Mouse (Mus musculus) small intestine, adult 2 months (tissue): ENCODE measurements at regions not wholly inside any gene's neighbourhood (a gene's known extent, or its start where the extent isn't known, plus 50 kb on each side); places are given as distances from the start of the nearest gene placed in this dataset.

ENCODE experiments used
- H3K27ac ChIP-seq: fragments of 200-500 bp; 2 replicates; pipeline ENCODE4 v1.5.1; 2012; ENCODE audit warnings: low read depth, low read length, control low read depth, inconsistent platforms; ENCODE audit not compliant: insufficient read depth
- H3K27me3 ChIP-seq: fragments of 200-500 bp; 2 replicates; pipeline ENCODE4 v1.6.1; 2012; ENCODE audit warnings: mild to moderate bottlenecking, moderate library complexity, low read length, inconsistent platforms; ENCODE audit not compliant: control insufficient read depth, insufficient read depth
- H3K36me3 ChIP-seq: fragments of 200-500 bp; 2 replicates; pipeline ENCODE4 v1.6.1; 2012; ENCODE audit warnings: mild to moderate bottlenecking, low read length, control low read depth, inconsistent platforms; ENCODE audit not compliant: control insufficient read depth, insufficient read depth
- H3K4me1 ChIP-seq: fragments of 200-500 bp; 2 replicates; pipeline ENCODE4 v1.6.1; 2012; ENCODE audit warnings: low read length, inconsistent platforms, mixed read lengths; ENCODE audit not compliant: control insufficient read depth, insufficient read depth, insufficient read length
- H3K4me3 ChIP-seq: fragments of 200-500 bp; 2 replicates; pipeline ENCODE4 v1.5.1; 2012; ENCODE audit warnings: low read depth, mild to moderate bottlenecking, control low read depth, inconsistent platforms, low read length, moderate library complexity
- CTCF ChIP-seq: fragments of 200-500 bp; IDR thresholded peaks from 2 replicates; pipeline ENCODE4 v1.5.1; 2012; ENCODE audit warnings: low read depth, mild to moderate bottlenecking, control low read depth, inconsistent platforms, low read length, moderate library complexity, mixed read lengths; ENCODE audit not compliant: insufficient replicate concordance, insufficient read length; ENCODE audit errors: extremely low read depth
- POLR2A ChIP-seq: fragments of 200-500 bp; IDR thresholded peaks from 2 replicates; pipeline ENCODE4 v1.6.1; 2012; ENCODE audit warnings: low read depth, mild to moderate bottlenecking, control low read depth, inconsistent platforms, low read length, moderate library complexity
- WGBS: fragments of 180-500 bp; shearing (Covaris S2); methylation state at CpG from one replicate; pipeline ENCODE4 v1.1.7; 2018; 5-methylcytosine and 5-hydroxymethylcytosine counted together

GRCm38 (mm10) chr1:81717091-81717490 is 515.8 kb upstream of the Gm9747 start:
- 84% methylated on average over 6 of the region's 6 CpGs for WGBS
- Histone ChIP-seq H3K4me1 (no peaks in the 10 kb centered on the region), H3K4me3 (no peak overlapping the region), H3K27me3 (no peaks in the 10 kb centered on the region), H3K27ac (no peak overlapping the region), H3K36me3 (no peaks in the 10 kb centered on the region)
- TF ChIP-seq CTCF: no peak
- no peak for TF ChIP-seq POLR2A

- H3K4me1 ChIP-seq: no peaks in the 10 kb centered on the region
- H3K36me3 ChIP-seq: no peaks in the 10 kb centered on the region
- H3K4me3 ChIP-seq: no peak overlapping the region
- TF ChIP-seq POLR2A (no peak), CTCF (no peak)
- H3K27me3 ChIP-seq: no peaks in the 10 kb centered on the region
- no peak overlapping the region for H3K27ac ChIP-seq
Observed at GRCm38 (mm10) chr1:81718233-81718632, 514.7 kb upstream of the Gm9747 start.

GRCm38 (mm10) chr1:81724859-81725258 is 508.1 kb upstream of the Gm9747 start:
- H3K4me3 ChIP-seq: no peak overlapping the region
- no peaks in the 10 kb centered on the region for H3K36me3 ChIP-seq
- WGBS: 72% methylated on average over 2 of the region's 2 CpGs
- no peaks in the 10 kb centered on the region for H3K4me1 ChIP-seq
- H3K27me3 ChIP-seq: no peaks in the 10 kb centered on the region
- no peak overlapping the region for H3K27ac ChIP-seq
- no peak for TF ChIP-seq POLR2A
- no peak for TF ChIP-seq CTCF

- TF ChIP-seq CTCF (no peak), POLR2A (no peak)
- Histone ChIP-seq H3K27me3 (no peaks in the 10 kb centered on the region), H3K4me1 (no peaks in the 10 kb centered on the region), H3K27ac (no peak overlapping the region), H3K4me3 (no peak overlapping the region), H3K36me3 (no peaks in the 10 kb centered on the region)
- WGBS: 92% methylated on average over 2 of the region's 2 CpGs
Observed at GRCm38 (mm10) chr1:81726268-81727132, 506.4 kb upstream of the Gm9747 start.

- Histone ChIP-seq H3K4me1 (no peaks in the 10 kb centered on the region), H3K36me3 (no peaks in the 10 kb centered on the region), H3K27ac (no peak overlapping the region), H3K27me3 (no peaks in the 10 kb centered on the region), H3K4me3 (no peak overlapping the region)
- WGBS: 81% methylated on average over 6 of the region's 6 CpGs
- TF ChIP-seq POLR2A: no peak
- TF ChIP-seq CTCF: no peak
Observed at GRCm38 (mm10) chr1:81737111-81737833, 495.6 kb upstream of the Gm9747 start.

- Histone ChIP-seq H3K27me3 (no peaks in the 10 kb centered on the region), H3K36me3 (no peaks in the 10 kb centered on the region), H3K4me1 (no peaks in the 10 kb centered on the region), H3K4me3 (no peak overlapping the region), H3K27ac (no peak overlapping the region)
- WGBS: 46% methylated on average over 2 of the region's 2 CpGs
- TF ChIP-seq CTCF (no peak), POLR2A (no peak)
Observed at GRCm38 (mm10) chr1:81738384-81738783, 494.5 kb upstream of the Gm9747 start.

GRCm38 (mm10) chr1:81739392-81739791 is 493.5 kb upstream of the Gm9747 start:
- TF ChIP-seq CTCF: no peak
- no peak for TF ChIP-seq POLR2A
- Histone ChIP-seq H3K27me3 (no peaks in the 10 kb centered on the region), H3K4me1 (no peaks in the 10 kb centered on the region), H3K36me3 (no peaks in the 10 kb centered on the region), H3K27ac (no peak overlapping the region), H3K4me3 (no peak overlapping the region)
- WGBS: 83% methylated on average over 3 of the region's 3 CpGs
